Mouse (Mus musculus) brain, embryonic 14.5 days (tissue): ENCODE results near the gene Gm43517.

ENCODE experiments used
- CTCF ChIP-seq: fragments of 200-500 bp; IDR thresholded peaks from 2 replicates; pipeline ENCODE4 v1.5.1; 2012; ENCODE audit warnings: inconsistent platforms, mild to moderate bottlenecking, moderate library complexity, borderline replicate concordance; ENCODE audit not compliant: insufficient read depth, insufficient read length; ENCODE audit errors: extremely low read depth
- POLR2A ChIP-seq: fragments of 200-500 bp; IDR thresholded peaks from 2 replicates; pipeline ENCODE4 v1.6.1; 2012; ENCODE audit warnings: mild to moderate bottlenecking, inconsistent platforms, borderline replicate concordance; ENCODE audit not compliant: poor library complexity, insufficient read depth, insufficient read length, severe bottlenecking; ENCODE audit errors: extremely low read depth

DNA sequence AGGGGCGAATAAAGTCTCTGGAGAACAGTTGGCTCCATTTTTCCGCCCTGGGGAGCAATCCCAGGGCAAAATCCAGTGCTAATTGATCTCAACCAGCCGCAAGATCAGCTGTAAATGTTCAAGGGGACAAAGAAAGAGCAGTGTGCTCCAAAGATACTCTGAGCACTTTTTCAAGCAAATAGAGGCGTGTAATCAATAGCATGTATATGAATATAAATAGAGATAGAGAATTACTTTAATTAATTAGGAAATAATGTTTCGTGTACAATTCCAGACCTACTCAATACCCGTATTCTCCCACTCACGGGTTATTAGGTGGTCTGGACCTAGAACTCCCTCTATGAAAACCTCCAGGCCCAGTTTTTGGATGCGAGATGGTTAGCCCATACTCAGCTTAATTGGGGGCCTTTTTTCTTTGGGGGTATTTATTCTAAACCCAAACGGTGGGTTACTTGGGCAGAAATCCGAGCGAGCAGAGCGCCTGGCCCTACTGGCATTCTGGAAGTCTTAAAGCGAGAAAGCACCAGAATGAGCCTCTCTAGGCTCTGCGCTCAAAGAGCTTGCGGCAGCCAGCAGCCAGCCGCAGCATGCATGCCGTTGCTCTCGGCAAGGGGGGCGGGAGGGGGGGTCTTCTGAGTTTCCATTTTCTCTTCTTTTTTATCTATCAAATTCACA is 8.5 kb upstream of the Gm43517 start:
- TF ChIP-seq CTCF (no peak), POLR2A (no peak)
